Mouse (Mus musculus): Measurements from ENCODE around the gene Myh15.
"Not testable (repeated sequence)": the region's sequence is repeated elsewhere in the genome, so short reads cannot be mapped to it uniquely, and the experiment has no call there.

Myh15 gene

GRCm38 (mm10) chr16:49057186-49057585 is at the start of gene Myh15:
Myh15 (plus strand) TSS chr16:49057486.
- no peak for DNase-seq (ENCODE audit: low spot score in 2 of 2)

- no peak for DNase-seq (ENCODE audit: low spot score in 2 of 2)
Measured at GRCm38 (mm10) chr16:49016620-49017332, 40.5 kb upstream of the Myh15 start.

- DNase-seq (ENCODE audit: low spot score in 2 of 2), result no peak
Measured at GRCm38 (mm10) chr16:49035852-49036251, 21.4 kb upstream of the Myh15 start.

GRCm38 (mm10) chr16:49037771-49038170 is 19.5 kb upstream of the Myh15 start:
- no peak for DNase-seq (ENCODE audit: low spot score in 2 of 2)

GRCm38 (mm10) chr16:49040554-49041221 is 16.6 kb upstream of the Myh15 start:
- DNase-seq (ENCODE audit: low spot score in 2 of 2), result no peak

GRCm38 (mm10) chr16:49049214-49049613 is 8.1 kb upstream of the Myh15 start:
- no peak for DNase-seq (ENCODE audit: low spot score in 2 of 2)

GRCm38 (mm10) chr16:49069256-49069963 is 12.1 kb downstream of the Myh15 start:
- DNase-seq (ENCODE audit: low spot score in 2 of 2), result no peak

- no peak for DNase-seq (ENCODE audit: low spot score in 2 of 2)
Measured at GRCm38 (mm10) chr16:49071316-49071715, 14.0 kb downstream of the Myh15 start.

- DNase-seq (ENCODE audit: low spot score in 2 of 2), result no peak
Measured at GRCm38 (mm10) chr16:49128015-49128414, 70.7 kb downstream of the Myh15 start.

GRCm38 (mm10) chr16:49156193-49156592 is 98.9 kb downstream of the Myh15 start:
- no peak for DNase-seq (ENCODE audit: low spot score in 2 of 2)

- DNase-seq (ENCODE audit: low spot score in 2 of 2), result peak in 1 of 2 experiments; percentile 7
Measured at GRCm38 (mm10) chr16:49164349-49165137, 107.3 kb downstream of the Myh15 start.

- no peak for DNase-seq (ENCODE audit: low spot score in 2 of 2)
Measured at GRCm38 (mm10) chr16:49165728-49166127, 108.4 kb downstream of the Myh15 start.

GRCm38 (mm10) chr16:49167325-49167724 is 110.0 kb downstream of the Myh15 start:
- DNase-seq (ENCODE audit: low spot score in 2 of 2), result no peak

- DNase-seq (ENCODE audit: low spot score in 2 of 2), result no peak
Measured at GRCm38 (mm10) chr16:49175077-49175476, 117.8 kb downstream of the Myh15 start.

- DNase-seq (ENCODE audit: low spot score in 2 of 2), result no peak
Measured at GRCm38 (mm10) chr16:49175729-49176395, 118.6 kb downstream of the Myh15 start.

- DNase-seq (ENCODE audit: low spot score in 2 of 2), result no peak
Measured at GRCm38 (mm10) chr16:49193521-49193920, 136.2 kb downstream of the Myh15 start.

GRCm38 (mm10) chr16:49193986-49194385 is 136.7 kb downstream of the Myh15 start:
- DNase-seq (ENCODE audit: low spot score in 2 of 2), result no peak

GRCm38 (mm10) chr16:49196290-49196689 is 139.0 kb downstream of the Myh15 start:
- no peak for DNase-seq (ENCODE audit: low spot score in 2 of 2)

GRCm38 (mm10) chr16:49197951-49198350 is 140.7 kb downstream of the Myh15 start:
- no peak for DNase-seq (ENCODE audit: low spot score in 2 of 2)

- no peak for DNase-seq (ENCODE audit: low spot score in 2 of 2)
Measured at GRCm38 (mm10) chr16:49223733-49224132, 166.4 kb downstream of the Myh15 start.

GRCm38 (mm10) chr16:49243517-49243916 is 186.2 kb downstream of the Myh15 start:
- DNase-seq (ENCODE audit: low spot score in 2 of 2), result not testable (repeated sequence)

All from heart, adult 9 months (tissue).